Mouse (Mus musculus): ENCODE data around the gene Unc5c.

- TF ChIP-seq CTCF (IDR thresholded peaks at IDR 0.05; ENCODE audit: control insufficient read depth, insufficient read depth, insufficient read length) (no peak), MAX (IDR thresholded peaks at IDR 0.05) (no peak), FOSL1 (IDR thresholded peaks at IDR 0.05; ENCODE audit: insufficient read depth, low read length, poor library complexity, severe bottlenecking) (no peak), USF1 (IDR thresholded peaks at IDR 0.05; ENCODE audit: low read depth) (no peak)
These were observed 260.4 kb downstream of the Unc5c start for GRCm38 (mm10) chr3:141725432-141725831.

Data from C2C12 (cell line).